Mouse (Mus musculus): ENCODE data around the gene Lhx1. TPM values are rescaled to one million over a fixed set of nuclear protein-coding genes. Genes with fewer than 3 reads are reported as not detected.

The Lhx1 gene
- polyA plus RNA-seq, 1 experiment from 2014 or later: 0.04 TPM

DNA sequence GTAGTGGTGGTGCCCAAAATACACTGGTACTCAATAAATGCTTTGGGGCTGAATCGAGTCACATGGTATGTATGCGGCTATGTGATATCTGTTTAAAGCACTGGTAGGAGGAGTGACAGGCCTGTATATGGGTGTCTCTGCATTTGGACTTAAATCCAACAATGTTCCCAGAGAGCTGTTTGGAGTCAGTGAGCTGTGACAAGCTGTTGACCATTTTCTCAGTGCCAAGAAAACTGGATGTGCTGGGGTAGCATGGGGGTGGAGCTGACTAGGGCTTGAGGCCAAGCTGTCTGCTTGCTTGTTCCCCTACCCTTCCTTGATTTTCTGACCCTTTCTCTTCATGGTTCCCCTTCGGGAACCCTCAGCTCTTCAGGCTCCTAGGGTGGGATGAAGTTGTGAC lies 39.9 kb upstream of the Lhx1 start:
- Histone ChIP-seq H3K9ac (ENCODE audit: low read depth, low read length) (no peak overlapping the region), H3K27me3 (ENCODE audit: control insufficient read depth, insufficient read depth, low read length) (peaks cover 5% of the 10 kb centered on the region; the same call in 1 of the 2 replicates), H3K4me3 (ENCODE audit: low read depth, low read length) (no peak overlapping the region), H3K4me2 (no peak overlapping the region), H3K9me3 (replicated peaks; ENCODE audit: control insufficient read depth, low read length) (no peaks in the 10 kb centered on the region), H3K27ac (ENCODE audit: low read depth, low read length) (no peak overlapping the region), H3K4me1 (ENCODE audit: control insufficient read depth, insufficient read depth, low read length) (no peaks in the 10 kb centered on the region), H3K36me3 (ENCODE audit: control insufficient read depth, insufficient read depth, low read length) (no peaks in the 10 kb centered on the region)
- ATAC-seq (replicated peaks; ENCODE audit: insufficient number of reproducible peaks, low FRiP score, low TSS enrichment): no peak
- 75% methylated on average over 3 of the region's 3 CpGs for WGBS (ENCODE audit: insufficient replicate concordance)

DNA sequence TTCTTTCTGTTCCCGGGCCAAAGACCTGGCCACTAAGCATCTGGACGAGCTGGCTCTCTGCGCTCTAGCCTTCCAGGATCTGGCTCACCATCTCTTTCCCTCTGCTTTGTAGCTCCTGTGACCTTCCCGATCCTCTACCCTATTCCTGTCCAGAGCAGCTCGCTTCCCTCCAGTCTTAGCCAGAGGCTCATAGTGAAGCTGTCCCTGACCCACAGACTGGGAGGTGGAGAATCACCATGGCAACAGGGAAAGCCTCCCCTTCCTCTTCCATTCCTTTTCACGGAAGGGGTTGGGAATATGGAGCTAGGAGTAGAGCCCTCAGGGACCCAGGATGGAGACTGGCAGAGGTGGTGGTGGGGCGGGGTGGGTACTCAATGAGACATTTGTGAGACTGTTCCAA lies 38.0 kb upstream of the Lhx1 start:
- H3K4me1 ChIP-seq (ENCODE audit: control insufficient read depth, insufficient read depth, low read length): no peaks in the 10 kb centered on the region
- WGBS (ENCODE audit: insufficient replicate concordance): 46% methylated on average over 7 of the region's 7 CpGs
- H3K27me3 ChIP-seq (ENCODE audit: control insufficient read depth, insufficient read depth, low read length): peaks cover 5% of the 10 kb centered on the region; the same call in 1 of the 2 replicates
- no peak overlapping the region for H3K9ac ChIP-seq (ENCODE audit: low read depth, low read length)
- ATAC-seq (replicated peaks; ENCODE audit: insufficient number of reproducible peaks, low FRiP score, low TSS enrichment): no peak
- H3K36me3 ChIP-seq (ENCODE audit: control insufficient read depth, insufficient read depth, low read length): no peaks in the 10 kb centered on the region
- no peak overlapping the region for H3K4me3 ChIP-seq (ENCODE audit: low read depth, low read length)
- H3K9me3 ChIP-seq (replicated peaks; ENCODE audit: control insufficient read depth, low read length): no peaks in the 10 kb centered on the region
- H3K27ac ChIP-seq (ENCODE audit: low read depth, low read length): no peak overlapping the region
- no peak overlapping the region for H3K4me2 ChIP-seq

DNA sequence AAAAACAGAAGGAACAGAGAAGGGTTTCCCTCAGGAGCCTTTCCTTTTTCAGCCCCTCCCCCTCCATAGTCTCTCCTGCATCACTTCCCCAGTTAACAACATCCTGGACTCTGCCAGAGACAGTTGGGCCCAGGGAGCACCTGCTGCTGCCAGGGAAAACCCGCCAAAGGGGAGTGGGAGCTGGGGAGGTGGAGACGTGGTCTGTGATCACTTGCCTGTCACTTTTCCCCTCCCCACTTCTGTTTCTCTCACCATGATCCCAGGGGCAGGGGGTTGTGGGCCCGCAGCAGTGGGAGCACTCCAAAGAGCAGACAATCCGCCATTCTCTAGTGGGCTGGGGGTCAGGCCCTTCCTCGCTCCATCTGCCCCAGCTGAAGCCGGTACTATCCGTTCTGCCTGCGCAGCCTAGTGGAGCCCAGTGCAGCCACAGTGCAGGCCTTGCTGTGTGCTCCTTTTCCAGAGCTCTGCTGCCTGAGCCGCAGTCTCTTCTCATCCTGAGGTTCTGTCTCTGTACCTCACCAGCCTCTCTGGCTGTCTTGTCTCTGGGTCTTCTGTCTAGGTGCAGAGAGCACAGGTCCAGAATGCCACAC lies 37.5 kb upstream of the Lhx1 start:
- 27% methylated on average over 9 of the region's 9 CpGs for WGBS (ENCODE audit: insufficient replicate concordance)
- H3K27me3 ChIP-seq (ENCODE audit: control insufficient read depth, insufficient read depth, low read length): peaks cover 5% of the 10 kb centered on the region; the same call in 1 of the 2 replicates
- no peaks in the 10 kb centered on the region for H3K4me1 ChIP-seq (ENCODE audit: control insufficient read depth, insufficient read depth, low read length)
- H3K9ac ChIP-seq (ENCODE audit: low read depth, low read length): no peak overlapping the region
- H3K9me3 ChIP-seq (replicated peaks; ENCODE audit: control insufficient read depth, low read length): no peaks in the 10 kb centered on the region
- ATAC-seq (replicated peaks; ENCODE audit: insufficient number of reproducible peaks, low FRiP score, low TSS enrichment): no peak
- no peak overlapping the region for H3K4me3 ChIP-seq (ENCODE audit: low read depth, low read length)
- no peak overlapping the region for H3K27ac ChIP-seq (ENCODE audit: low read depth, low read length)
- no peaks in the 10 kb centered on the region for H3K36me3 ChIP-seq (ENCODE audit: control insufficient read depth, insufficient read depth, low read length)
- H3K4me2 ChIP-seq: no peak overlapping the region

DNA sequence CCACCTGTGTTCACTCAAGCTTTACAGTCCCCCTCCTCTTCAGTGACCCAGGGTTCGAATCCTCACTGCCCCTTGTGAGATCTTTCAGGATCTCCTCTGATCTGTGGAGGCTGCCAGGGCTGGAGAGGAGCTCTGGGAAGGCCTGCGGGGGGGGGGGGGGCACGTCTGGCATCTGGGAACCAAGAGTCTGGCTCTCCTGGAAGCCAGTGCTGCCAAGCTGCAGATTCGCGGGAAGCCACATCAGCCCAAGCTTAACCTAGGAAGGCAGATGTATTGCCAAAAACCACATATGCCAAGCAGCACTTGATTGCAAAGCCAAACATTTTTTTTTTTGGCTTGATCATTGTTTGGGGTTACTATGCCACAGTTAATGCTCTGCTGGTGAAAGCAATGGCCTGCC lies 36.2 kb upstream of the Lhx1 start:
- Histone ChIP-seq H3K9ac (ENCODE audit: low read depth, low read length) (no peak overlapping the region), H3K4me1 (ENCODE audit: control insufficient read depth, insufficient read depth, low read length) (no peaks in the 10 kb centered on the region), H3K27me3 (ENCODE audit: control insufficient read depth, insufficient read depth, low read length) (peaks cover 5% of the 10 kb centered on the region; the same call in 1 of the 2 replicates), H3K27ac (ENCODE audit: low read depth, low read length) (no peak overlapping the region), H3K9me3 (replicated peaks; ENCODE audit: control insufficient read depth, low read length) (no peaks in the 10 kb centered on the region), H3K36me3 (ENCODE audit: control insufficient read depth, insufficient read depth, low read length) (no peaks in the 10 kb centered on the region), H3K4me2 (no peak overlapping the region), H3K4me3 (ENCODE audit: low read depth, low read length) (no peak overlapping the region)
- 72% methylated on average over 5 of the region's 5 CpGs for WGBS (ENCODE audit: insufficient replicate concordance)
- no peak for ATAC-seq (replicated peaks; ENCODE audit: insufficient number of reproducible peaks, low FRiP score, low TSS enrichment)

DNA sequence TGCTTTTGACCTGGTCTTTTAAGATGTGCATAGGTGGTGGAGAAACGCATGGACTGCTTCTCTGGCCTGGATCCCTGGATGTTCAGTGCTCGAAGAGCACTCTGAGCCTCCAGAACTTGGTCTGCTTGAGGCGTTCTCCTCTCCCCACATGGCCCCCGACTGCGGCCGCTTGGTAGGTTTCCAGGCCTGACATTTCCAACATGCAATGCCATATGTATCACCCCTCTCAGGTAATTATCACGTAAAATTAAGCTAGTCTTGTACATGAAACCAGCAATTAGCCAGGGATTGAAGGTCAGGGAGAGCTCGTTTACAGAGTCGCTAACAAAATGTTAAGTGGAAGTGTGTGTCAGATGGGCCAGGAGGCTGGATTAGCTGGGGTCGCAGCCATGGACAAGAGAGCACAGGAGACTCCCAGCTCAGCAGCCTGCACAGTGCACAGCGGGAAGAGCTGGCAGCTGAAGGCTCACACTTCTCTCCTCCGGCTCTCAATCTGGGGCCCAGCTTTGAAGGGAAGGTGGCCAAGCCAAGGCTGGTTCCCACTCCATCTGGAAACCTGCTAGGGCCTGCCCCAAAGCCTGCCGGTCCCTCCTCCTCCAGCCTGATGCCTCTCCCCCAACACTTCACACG lies 28.6 kb upstream of the Lhx1 start:
- Histone ChIP-seq H3K27me3 (ENCODE audit: control insufficient read depth, insufficient read depth, low read length) (peaks cover 6% of the 10 kb centered on the region; the same call in 1 of the 2 replicates), H3K9ac (ENCODE audit: low read depth, low read length) (no peak overlapping the region), H3K9me3 (replicated peaks; ENCODE audit: control insufficient read depth, low read length) (no peaks in the 10 kb centered on the region), H3K36me3 (ENCODE audit: control insufficient read depth, insufficient read depth, low read length) (no peaks in the 10 kb centered on the region), H3K4me3 (ENCODE audit: low read depth, low read length) (no peak overlapping the region), H3K27ac (ENCODE audit: low read depth, low read length) (no peak overlapping the region), H3K4me1 (ENCODE audit: control insufficient read depth, insufficient read depth, low read length) (no peaks in the 10 kb centered on the region), H3K4me2 (no peak overlapping the region)
- 71% methylated on average over 14 of the region's 14 CpGs for WGBS (ENCODE audit: insufficient replicate concordance)
- no peak for ATAC-seq (replicated peaks; ENCODE audit: insufficient number of reproducible peaks, low FRiP score, low TSS enrichment)

DNA sequence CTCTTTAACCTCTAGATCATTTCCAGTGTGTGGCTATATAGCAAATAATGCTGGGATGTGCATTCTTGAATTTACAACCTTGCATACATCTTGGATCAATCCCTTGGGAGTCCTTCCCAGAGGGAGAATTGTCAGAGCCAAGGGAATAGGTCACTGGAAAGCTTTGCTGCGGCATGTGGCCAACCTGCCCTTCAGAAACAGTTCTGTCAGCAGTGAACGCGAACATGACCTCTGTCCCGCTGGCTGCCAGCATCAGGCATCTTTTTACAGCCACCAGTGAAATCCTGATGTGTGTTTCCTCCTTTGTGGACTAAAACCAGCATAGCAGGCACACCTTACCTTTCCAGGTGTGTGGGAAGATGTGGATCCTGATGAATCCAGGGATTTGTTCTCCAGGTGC lies 26.0 kb upstream of the Lhx1 start:
- Histone ChIP-seq H3K9me3 (replicated peaks; ENCODE audit: control insufficient read depth, low read length) (no peaks in the 10 kb centered on the region), H3K4me2 (no peak overlapping the region), H3K4me3 (ENCODE audit: low read depth, low read length) (no peak overlapping the region), H3K9ac (ENCODE audit: low read depth, low read length) (no peak overlapping the region), H3K27me3 (ENCODE audit: control insufficient read depth, insufficient read depth, low read length) (peaks cover 6% of the 10 kb centered on the region; the same call in 1 of the 2 replicates), H3K36me3 (ENCODE audit: control insufficient read depth, insufficient read depth, low read length) (no peaks in the 10 kb centered on the region), H3K27ac (ENCODE audit: low read depth, low read length) (no peak overlapping the region), H3K4me1 (ENCODE audit: control insufficient read depth, insufficient read depth, low read length) (no peaks in the 10 kb centered on the region)
- WGBS (ENCODE audit: insufficient replicate concordance): 72% methylated on average over 4 of the region's 4 CpGs
- ATAC-seq (replicated peaks; ENCODE audit: insufficient number of reproducible peaks, low FRiP score, low TSS enrichment): no peak

DNA sequence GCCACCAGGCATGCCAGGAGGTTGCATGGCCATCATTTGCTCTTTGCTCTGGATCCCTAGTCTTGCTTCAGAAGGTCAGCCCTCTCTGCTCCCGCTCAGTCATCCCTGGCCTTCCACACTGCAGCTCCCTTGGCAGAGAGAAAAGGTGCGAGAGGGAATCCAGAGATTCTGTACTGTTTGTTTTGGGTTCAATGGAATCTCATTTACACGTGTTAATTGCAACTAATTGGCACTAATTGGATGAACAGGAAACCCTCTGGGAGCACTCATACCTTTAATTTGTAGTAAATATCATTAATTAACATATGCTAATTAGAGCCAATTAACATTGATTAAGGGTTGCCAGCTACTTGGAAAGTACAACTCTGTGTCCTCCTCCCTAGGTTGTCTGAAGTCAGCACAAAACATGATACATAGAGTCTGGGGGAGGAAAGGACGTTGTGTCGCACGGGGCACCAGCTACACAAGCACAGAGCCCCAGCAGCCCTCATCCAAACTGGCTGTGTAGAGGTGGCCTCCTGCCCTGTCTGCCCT lies 24.0 kb upstream of the Lhx1 start:
- WGBS (ENCODE audit: insufficient replicate concordance): 37% methylated on average over 6 of the region's 6 CpGs
- no peaks in the 10 kb centered on the region for H3K4me1 ChIP-seq (ENCODE audit: control insufficient read depth, insufficient read depth, low read length)

DNA sequence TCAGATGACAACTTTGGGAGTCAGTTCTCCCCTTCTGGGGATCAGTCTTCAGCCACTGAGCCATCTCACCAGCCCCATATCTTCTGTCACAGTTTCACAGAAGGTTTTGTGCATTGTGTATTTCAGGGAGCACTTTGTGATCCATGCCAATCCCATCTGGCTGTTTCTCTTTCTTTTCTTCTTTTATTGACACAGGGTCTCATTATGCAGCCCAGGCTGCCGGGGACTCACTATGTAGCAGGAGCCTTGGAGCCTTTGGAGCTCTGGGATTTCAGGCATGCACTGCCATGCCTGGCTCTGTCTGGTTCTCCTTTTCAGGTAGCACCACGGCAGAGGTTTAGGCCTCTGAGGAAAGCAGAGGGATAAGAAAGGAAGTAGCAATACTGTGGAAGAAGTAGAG lies 23.0 kb upstream of the Lhx1 start:
- no peaks in the 10 kb centered on the region for H3K4me1 ChIP-seq (ENCODE audit: control insufficient read depth, insufficient read depth, low read length)
- 55% methylated on average over 2 of the region's 2 CpGs for WGBS (ENCODE audit: insufficient replicate concordance)

More for the DNA sequence above, 24.0 kb upstream of the Lhx1 start:
- H3K36me3 ChIP-seq (ENCODE audit: control insufficient read depth, insufficient read depth, low read length): no peaks in the 10 kb centered on the region
- H3K27ac ChIP-seq (ENCODE audit: low read depth, low read length): no peak overlapping the region
- no peak overlapping the region for H3K4me3 ChIP-seq (ENCODE audit: low read depth, low read length)
- H3K9me3 ChIP-seq (replicated peaks; ENCODE audit: control insufficient read depth, low read length): no peaks in the 10 kb centered on the region
- H3K9ac ChIP-seq (ENCODE audit: low read depth, low read length): no peak overlapping the region
- peaks cover 6% of the 10 kb centered on the region; the same call in 1 of the 2 replicates for H3K27me3 ChIP-seq (ENCODE audit: control insufficient read depth, insufficient read depth, low read length)
- H3K4me2 ChIP-seq: no peak overlapping the region
- no peak for ATAC-seq (replicated peaks; ENCODE audit: insufficient number of reproducible peaks, low FRiP score, low TSS enrichment)

More for the DNA sequence above, 23.0 kb upstream of the Lhx1 start:
- no peak overlapping the region for H3K9ac ChIP-seq (ENCODE audit: low read depth, low read length)
- no peak overlapping the region for H3K27ac ChIP-seq (ENCODE audit: low read depth, low read length)
- no peaks in the 10 kb centered on the region for H3K9me3 ChIP-seq (replicated peaks; ENCODE audit: control insufficient read depth, low read length)
- no peaks in the 10 kb centered on the region for H3K36me3 ChIP-seq (ENCODE audit: control insufficient read depth, insufficient read depth, low read length)
- no peak for ATAC-seq (replicated peaks; ENCODE audit: insufficient number of reproducible peaks, low FRiP score, low TSS enrichment)
- no peak overlapping the region for H3K4me3 ChIP-seq (ENCODE audit: low read depth, low read length)
- no peak overlapping the region for H3K4me2 ChIP-seq
- peaks cover 6% of the 10 kb centered on the region; the same call in 1 of the 2 replicates for H3K27me3 ChIP-seq (ENCODE audit: control insufficient read depth, insufficient read depth, low read length)

All from heart, embryonic 11.5 days (tissue).